Mouse (Mus musculus): ENCODE data around the gene Aqp7. TPM values are rescaled to one million over a fixed set of nuclear protein-coding genes. Genes with fewer than 3 reads are reported as not detected.
A peak's percentile ranks its signal among the peaks of the same experiment; 100 is the strongest.
"Not testable (repeated sequence)": the region's sequence is repeated elsewhere in the genome, so short reads cannot be mapped to it uniquely, and the experiment has no call there.

The Aqp7 gene
- polyA plus RNA-seq, 1 experiment from 2014 or later, result 0.87 TPM

DNA sequence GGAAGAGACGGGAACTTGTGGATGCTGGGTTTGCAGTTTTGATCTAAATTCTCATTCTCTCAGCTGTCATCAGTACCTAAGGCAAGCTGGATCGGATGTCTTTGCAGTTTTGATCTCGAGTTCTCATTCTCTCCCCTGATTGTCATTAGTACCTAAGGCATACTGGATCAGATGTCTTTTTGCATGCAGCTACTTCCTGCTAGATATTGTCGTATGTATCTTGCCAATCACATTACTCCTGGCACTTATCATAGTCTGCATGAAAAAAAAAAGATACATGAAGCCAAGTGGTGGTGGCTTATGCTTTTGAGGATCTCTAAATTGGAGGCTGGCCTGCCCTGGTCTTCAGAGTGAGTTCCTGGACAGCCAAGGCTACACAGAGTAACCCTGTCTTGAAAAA is 36.9 kb upstream of the Aqp7 start:
- no peak overlapping the region for H3K4me2 ChIP-seq
- H3K27me3 ChIP-seq, result no peaks in the 10 kb centered on the region
- no peaks in the 10 kb centered on the region for H3K4me1 ChIP-seq (replicated peaks)
- H3K9ac ChIP-seq, result no peak overlapping the region
- ATAC-seq (replicated peaks; ENCODE audit: insufficient number of reproducible peaks, insufficient read depth, low FRiP score, low read depth), result no peak
- H3K36me3 ChIP-seq, result no peaks in the 10 kb centered on the region
- H3K4me3 ChIP-seq, result no peak overlapping the region
- no peaks in the 10 kb centered on the region for H3K9me3 ChIP-seq (replicated peaks)
- H3K27ac ChIP-seq, result no peak overlapping the region
- 83% methylated on average over 4 of the region's 4 CpGs for WGBS

DNA sequence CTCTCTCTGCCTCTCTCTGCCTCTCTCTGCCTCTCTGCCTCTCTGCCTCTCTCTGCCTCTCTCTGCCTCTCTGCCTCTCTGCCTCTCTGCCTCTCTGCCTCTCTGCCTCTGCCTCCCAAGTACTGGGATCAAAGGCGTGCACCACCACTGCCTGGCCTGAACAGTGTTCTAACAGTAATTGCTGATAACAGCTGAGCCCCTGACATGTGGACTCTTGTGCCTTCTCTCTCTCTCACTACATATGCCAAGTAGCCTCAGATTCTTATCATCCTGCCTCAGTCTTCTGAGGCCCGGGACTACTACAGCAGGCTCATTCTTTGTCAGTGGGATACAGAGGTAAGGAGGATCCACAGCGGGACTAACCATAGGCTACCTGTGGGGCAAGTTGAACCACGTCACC is 34.9 kb upstream of the Aqp7 start:
- H3K9ac ChIP-seq; H3K4me3 ChIP-seq; H3K27me3 ChIP-seq; H3K9me3 ChIP-seq (replicated peaks); H3K4me1 ChIP-seq (replicated peaks); ATAC-seq (replicated peaks; ENCODE audit: insufficient number of reproducible peaks, insufficient read depth, low FRiP score, low read depth); H3K27ac ChIP-seq; H3K36me3 ChIP-seq; H3K4me2 ChIP-seq: not testable (repeated sequence)
- 35% methylated on average over 4 of the region's 4 CpGs for WGBS

DNA sequence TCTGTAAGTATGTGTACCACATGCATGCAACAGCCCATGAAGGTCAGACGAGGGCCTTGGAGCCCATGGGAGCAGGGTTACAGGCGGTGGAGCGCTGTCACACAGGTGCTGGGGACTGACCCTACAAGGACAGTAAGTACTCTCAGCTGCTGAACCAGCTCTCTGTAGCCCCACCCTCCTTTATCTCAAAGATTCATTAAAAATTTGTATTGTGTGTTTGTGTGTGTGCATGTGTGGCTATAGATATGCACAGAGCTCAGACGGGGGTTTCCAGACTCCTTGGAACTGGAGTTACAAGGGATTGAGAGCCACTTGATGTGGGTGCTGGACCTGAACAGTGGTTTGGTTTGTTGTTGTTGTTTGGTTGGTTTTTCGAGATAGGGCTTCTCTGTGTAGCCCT is 33.8 kb upstream of the Aqp7 start:
- WGBS, result 86% methylated on average over 5 of the region's 5 CpGs
- Histone ChIP-seq H3K4me1 (replicated peaks) (no peaks in the 10 kb centered on the region), H3K9me3 (replicated peaks) (no peaks in the 10 kb centered on the region), H3K4me2 (no peak overlapping the region), H3K9ac (no peak overlapping the region), H3K27ac (no peak overlapping the region), H3K36me3 (no peaks in the 10 kb centered on the region), H3K27me3 (no peaks in the 10 kb centered on the region), H3K4me3 (no peak overlapping the region)
- ATAC-seq (replicated peaks; ENCODE audit: insufficient number of reproducible peaks, insufficient read depth, low FRiP score, low read depth), result no peak

DNA sequence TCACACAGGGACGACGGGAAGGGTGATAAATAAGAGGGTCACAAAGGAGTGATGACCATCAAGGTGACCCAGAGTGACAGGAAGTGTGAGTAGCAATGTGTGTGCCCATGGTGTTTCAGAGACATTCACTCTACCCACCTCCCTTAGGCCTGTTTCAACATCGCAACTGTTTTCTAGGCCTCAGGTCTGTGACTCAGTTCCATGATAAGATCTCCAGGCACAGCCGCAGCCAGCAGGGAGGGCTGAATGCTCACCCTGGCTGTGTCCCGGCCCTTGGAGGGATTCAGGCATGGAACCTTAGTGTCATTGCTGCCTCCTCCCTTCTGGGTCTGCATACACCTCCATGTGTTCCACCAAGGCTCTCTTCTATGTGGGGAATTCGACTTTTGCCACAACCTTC is 30.8 kb upstream of the Aqp7 start:
- WGBS, result 40% methylated on average over 6 of the region's 6 CpGs
- no peak overlapping the region for H3K9ac ChIP-seq

DNA sequence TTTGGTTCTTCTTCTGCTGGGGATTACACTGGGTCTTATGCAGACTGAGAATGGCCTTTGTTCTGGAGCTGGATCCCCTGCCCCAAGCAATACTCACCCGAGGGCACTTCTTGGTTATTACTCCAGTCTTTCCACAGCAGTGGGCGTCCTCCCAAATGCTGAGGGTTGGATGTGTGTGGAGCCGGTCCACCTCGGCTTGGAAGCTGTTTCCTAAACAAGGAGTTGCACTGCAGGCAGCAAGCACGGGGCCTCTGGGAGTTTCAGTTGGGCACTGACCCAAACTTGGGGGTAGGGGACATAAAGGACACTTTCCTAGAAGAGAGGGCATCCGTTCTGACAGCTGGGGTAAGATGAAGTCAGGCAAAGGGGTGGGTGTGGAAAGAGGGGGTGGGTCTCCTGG is 26.5 kb upstream of the Aqp7 start:
- Histone ChIP-seq H3K4me2 (no peak overlapping the region), H3K36me3 (no peaks in the 10 kb centered on the region), H3K4me1 (replicated peaks) (no peaks in the 10 kb centered on the region), H3K27ac (no peak overlapping the region), H3K9me3 (replicated peaks) (no peaks in the 10 kb centered on the region), H3K4me3 (no peak overlapping the region), H3K27me3 (no peaks in the 10 kb centered on the region), H3K9ac (no peak overlapping the region)
- ATAC-seq (replicated peaks; ENCODE audit: insufficient number of reproducible peaks, insufficient read depth, low FRiP score, low read depth), result no peak
- 57% methylated on average over 6 of the region's 6 CpGs for WGBS

More for the DNA sequence above, 30.8 kb upstream of the Aqp7 start:
- no peak overlapping the region for H3K4me3 ChIP-seq
- no peaks in the 10 kb centered on the region for H3K9me3 ChIP-seq (replicated peaks)
- no peaks in the 10 kb centered on the region for H3K27me3 ChIP-seq
- H3K36me3 ChIP-seq, result no peaks in the 10 kb centered on the region
- H3K27ac ChIP-seq, result no peak overlapping the region
- H3K4me2 ChIP-seq, result no peak overlapping the region
- no peak for ATAC-seq (replicated peaks; ENCODE audit: insufficient number of reproducible peaks, insufficient read depth, low FRiP score, low read depth)
- H3K4me1 ChIP-seq (replicated peaks), result no peaks in the 10 kb centered on the region

DNA sequence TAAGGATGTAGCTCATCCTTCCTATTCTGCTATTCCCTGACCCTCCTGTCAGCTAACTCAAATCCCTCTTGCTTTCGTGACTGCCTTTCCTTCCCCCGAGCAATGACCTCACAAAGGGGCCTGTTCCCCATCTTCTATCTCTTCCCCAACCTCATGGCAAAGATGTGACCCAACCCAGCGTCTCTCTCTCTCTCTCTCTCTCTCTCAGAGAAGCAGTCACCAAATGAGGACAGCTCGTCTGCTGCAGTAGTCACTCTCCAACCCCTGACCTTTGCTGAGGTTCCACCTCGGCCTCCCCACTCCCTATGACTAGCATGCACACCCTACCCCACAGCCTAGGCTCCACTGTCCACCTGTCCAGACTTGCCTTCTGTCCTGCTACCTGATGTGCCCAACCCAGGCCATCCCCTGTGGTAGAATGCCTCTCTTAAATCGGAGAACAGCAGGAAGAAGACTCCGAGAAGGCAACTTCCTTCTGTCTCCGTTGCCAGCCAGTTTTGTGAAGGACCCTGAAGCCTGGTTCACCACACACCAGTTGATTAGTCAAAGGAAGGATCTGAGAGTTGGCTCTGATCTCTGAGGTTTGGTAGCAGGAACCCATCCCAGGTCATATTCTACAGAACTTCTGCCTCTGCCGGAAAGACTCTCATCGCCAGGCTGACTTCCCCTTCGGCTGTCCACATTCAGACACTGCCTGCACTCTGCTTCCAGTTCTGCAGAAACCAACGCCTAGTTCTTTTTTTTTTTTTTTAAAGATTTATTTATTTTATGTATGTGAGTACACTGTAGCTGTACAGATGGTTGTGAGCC is 25.3 kb upstream of the Aqp7 start:
- H3K9ac ChIP-seq, result no peak overlapping the region
- ATAC-seq (replicated peaks; ENCODE audit: insufficient number of reproducible peaks, insufficient read depth, low FRiP score, low read depth), result no peak

DNA sequence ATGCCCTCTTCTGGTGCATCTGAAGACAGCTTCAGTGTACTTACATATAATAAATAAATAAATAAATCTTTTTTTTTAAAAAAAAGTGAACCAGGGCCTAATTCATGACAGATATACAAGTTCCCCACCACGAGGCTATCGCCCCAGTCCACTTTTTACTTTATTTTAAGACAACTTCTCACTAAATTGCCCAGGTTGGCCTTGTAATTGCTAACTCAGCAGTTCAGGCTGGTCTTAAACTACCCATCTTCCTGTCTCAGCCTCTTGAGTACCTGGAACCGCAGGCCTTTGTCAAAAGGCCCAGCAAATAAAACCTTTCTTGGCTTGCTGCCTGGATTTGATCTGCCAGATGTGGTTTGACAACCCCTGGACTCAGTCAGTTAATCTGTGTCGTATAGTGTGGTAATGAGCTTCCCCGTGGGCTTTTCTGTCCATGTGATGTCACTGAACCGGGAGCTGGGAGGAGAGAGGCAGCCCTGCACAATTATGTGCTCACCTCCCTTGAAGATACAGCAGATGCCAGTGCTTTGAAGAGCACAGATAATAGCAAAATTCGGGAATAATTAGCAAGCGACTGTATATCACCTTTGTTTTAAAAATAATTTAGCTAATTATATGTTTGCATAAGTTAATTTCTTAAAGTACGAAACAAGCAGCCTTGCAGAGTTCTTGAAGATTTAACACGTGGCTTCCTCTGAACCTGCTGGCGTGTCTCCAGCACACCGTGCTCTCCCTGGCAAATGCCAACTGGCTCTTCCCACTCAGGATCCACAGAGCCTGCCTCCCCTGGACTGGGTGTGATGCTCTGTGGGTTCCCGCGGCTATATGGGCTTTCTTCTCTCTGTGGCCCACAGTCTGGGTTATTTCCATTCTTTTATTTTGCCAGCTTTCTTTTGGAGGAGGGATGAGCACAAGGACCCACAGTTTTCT is 23.8 kb upstream of the Aqp7 start:
- Histone ChIP-seq H3K4me1 (replicated peaks) (no peaks in the 10 kb centered on the region), H3K36me3 (no peaks in the 10 kb centered on the region), H3K27ac (no peak overlapping the region), H3K9me3 (replicated peaks) (no peaks in the 10 kb centered on the region), H3K4me3 (no peak overlapping the region), H3K4me2 (no peak overlapping the region), H3K27me3 (no peaks in the 10 kb centered on the region), H3K9ac (no peak overlapping the region)
- ATAC-seq (replicated peaks; ENCODE audit: insufficient number of reproducible peaks, insufficient read depth, low FRiP score, low read depth), result no peak
- WGBS, result 73% methylated on average over 14 of the region's 14 CpGs

More for the DNA sequence above, 25.3 kb upstream of the Aqp7 start:
- H3K27ac ChIP-seq, result no peak overlapping the region
- H3K27me3 ChIP-seq, result no peaks in the 10 kb centered on the region
- WGBS, result 75% methylated on average over 12 of the region's 12 CpGs
- H3K4me1 ChIP-seq (replicated peaks), result no peaks in the 10 kb centered on the region
- no peak overlapping the region for H3K4me2 ChIP-seq
- no peaks in the 10 kb centered on the region for H3K36me3 ChIP-seq
- H3K4me3 ChIP-seq, result no peak overlapping the region
- H3K9me3 ChIP-seq (replicated peaks), result no peaks in the 10 kb centered on the region

DNA sequence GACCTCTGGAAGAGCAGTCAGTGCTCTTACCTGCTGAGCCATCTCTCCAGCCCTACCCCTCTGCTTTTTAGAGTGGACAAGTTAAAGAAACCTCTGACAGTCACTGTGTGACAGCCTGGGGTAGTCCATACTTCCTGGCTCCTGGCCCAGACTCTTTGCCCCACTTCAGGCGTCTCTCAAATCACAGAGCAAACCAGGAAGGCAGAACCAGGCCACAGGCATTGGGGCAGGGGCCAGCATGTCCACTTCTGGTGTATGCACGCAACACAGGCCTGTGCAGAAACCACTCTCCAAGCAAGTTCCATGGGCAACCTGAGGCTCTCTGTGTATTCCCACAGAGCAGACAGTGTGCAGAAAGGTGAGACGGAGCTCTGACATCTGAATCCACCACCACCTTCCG is 17.3 kb upstream of the Aqp7 start:
- Histone ChIP-seq H3K4me3 (no peak overlapping the region), H3K4me1 (replicated peaks) (peaks cover 6% of the 10 kb centered on the region), H3K4me2 (no peak overlapping the region), H3K9me3 (replicated peaks) (no peaks in the 10 kb centered on the region), H3K9ac (no peak overlapping the region), H3K27me3 (no peaks in the 10 kb centered on the region), H3K36me3 (no peaks in the 10 kb centered on the region), H3K27ac (no peak overlapping the region)
- ATAC-seq (replicated peaks; ENCODE audit: insufficient number of reproducible peaks, insufficient read depth, low FRiP score, low read depth), result no peak
- 69% methylated on average over 4 of the region's 4 CpGs for WGBS

DNA sequence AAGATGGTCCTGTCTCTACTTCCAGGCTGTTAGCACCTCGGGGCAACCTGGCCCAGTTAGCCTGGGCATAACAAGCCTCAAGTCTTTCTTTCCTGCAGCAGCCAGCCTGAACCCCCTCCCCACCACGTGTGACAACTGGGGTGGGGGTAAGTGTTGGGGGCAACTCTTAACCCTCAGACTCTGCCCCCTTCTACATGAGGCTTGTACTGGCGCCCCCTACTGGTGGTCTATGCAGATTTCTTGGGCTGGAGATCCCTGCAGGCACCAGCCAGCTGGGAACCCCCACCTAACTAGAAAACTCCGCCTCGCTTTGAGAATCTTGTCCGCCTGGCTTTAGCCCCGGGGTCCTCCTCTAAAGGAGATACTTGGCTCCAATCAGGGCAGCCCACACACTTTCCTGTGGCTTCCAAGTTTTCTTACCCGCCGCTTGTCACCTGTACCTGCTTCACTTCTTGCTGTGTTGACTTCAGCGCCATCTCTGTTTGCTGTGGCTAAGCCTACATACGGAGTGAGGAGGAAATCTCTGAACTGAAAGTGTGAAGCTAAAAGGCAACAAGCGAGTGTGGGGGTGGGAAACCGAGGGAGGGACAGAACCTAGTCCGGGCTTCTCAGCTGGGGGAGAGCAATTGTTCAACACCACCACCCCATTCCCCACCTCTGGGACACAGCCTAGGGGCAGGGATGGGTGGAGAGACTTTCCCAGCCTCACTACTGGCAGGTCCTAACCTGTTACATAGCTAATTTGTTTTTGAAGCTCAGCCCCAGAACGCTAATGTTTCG is 16.1 kb upstream of the Aqp7 start:
- peak overlapping the region; percentile 14; the same call in 1 of the 2 replicates for H3K4me3 ChIP-seq
- no peaks in the 10 kb centered on the region for H3K27me3 ChIP-seq
- ATAC-seq (replicated peaks; ENCODE audit: insufficient number of reproducible peaks, insufficient read depth, low FRiP score, low read depth), result no peak
- H3K9me3 ChIP-seq (replicated peaks), result no peaks in the 10 kb centered on the region
- no peaks in the 10 kb centered on the region for H3K36me3 ChIP-seq
- H3K27ac ChIP-seq, result no peak overlapping the region
- H3K4me1 ChIP-seq (replicated peaks), result peaks cover 6% of the 10 kb centered on the region
- 18% methylated on average over 16 of the region's 16 CpGs for WGBS
- peak overlapping the region; percentile 48 for H3K4me2 ChIP-seq
- H3K9ac ChIP-seq, result no peak overlapping the region

DNA sequence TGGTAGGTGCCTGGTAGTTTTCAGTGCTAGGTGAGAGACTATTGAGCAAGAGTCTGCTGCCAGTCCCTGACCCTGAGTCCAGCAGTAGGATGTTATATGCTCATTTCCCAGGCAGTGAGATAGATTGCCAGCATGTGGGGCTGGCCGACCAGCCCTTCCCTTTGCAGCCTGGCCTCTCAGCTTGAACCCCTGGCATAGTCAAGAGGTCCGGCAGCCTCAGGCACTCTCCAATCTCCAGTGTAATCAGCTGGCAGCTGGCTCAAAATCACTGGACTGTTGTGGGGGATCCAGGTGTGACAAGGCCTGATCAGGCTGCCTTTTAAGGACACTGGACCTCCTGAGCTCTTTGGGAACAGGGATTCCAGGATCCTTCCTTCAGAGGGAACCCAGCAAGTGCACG is 15.4 kb upstream of the Aqp7 start:
- Histone ChIP-seq H3K36me3 (no peaks in the 10 kb centered on the region), H3K4me2 (no peak overlapping the region), H3K27me3 (no peaks in the 10 kb centered on the region), H3K9me3 (replicated peaks) (no peaks in the 10 kb centered on the region), H3K27ac (no peak overlapping the region), H3K9ac (no peak overlapping the region), H3K4me3 (no peak overlapping the region), H3K4me1 (replicated peaks) (peaks cover 6% of the 10 kb centered on the region)
- WGBS, result 44% methylated on average over 3 of the region's 3 CpGs
- ATAC-seq (replicated peaks; ENCODE audit: insufficient number of reproducible peaks, insufficient read depth, low FRiP score, low read depth), result no peak

DNA sequence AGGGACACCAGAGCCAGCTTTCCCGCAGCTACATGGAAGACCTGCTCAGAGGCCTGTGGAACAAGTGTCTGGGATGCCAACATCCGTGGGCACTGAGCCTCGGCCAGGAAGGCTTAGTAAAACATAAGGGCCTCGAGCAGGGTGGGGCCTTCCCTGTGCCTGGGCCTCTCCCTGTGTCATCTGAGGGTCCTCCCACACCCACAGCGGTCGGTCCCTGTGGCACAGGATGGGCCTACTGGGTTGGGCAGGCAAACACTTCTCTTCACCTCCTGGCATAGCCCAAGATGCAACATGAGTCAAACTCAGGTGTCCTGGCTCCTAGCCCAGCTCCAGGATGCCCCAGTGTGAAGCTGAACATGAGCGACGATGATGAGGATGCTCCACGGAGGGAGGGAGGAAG is 9.4 kb upstream of the Aqp7 start:
- no peaks in the 10 kb centered on the region for H3K36me3 ChIP-seq
- H3K27ac ChIP-seq, result no peak overlapping the region
- no peak overlapping the region for H3K4me2 ChIP-seq
- WGBS, result 65% methylated on average over 6 of the region's 9 CpGs
- no peaks in the 10 kb centered on the region for H3K9me3 ChIP-seq (replicated peaks)
- H3K4me1 ChIP-seq (replicated peaks), result peaks cover 12% of the 10 kb centered on the region
- no peak overlapping the region for H3K9ac ChIP-seq
- no peaks in the 10 kb centered on the region for H3K27me3 ChIP-seq
- no peak overlapping the region for H3K4me3 ChIP-seq
- ATAC-seq (replicated peaks; ENCODE audit: insufficient number of reproducible peaks, insufficient read depth, low FRiP score, low read depth), result no peak
